In the genomic region with DNA sequence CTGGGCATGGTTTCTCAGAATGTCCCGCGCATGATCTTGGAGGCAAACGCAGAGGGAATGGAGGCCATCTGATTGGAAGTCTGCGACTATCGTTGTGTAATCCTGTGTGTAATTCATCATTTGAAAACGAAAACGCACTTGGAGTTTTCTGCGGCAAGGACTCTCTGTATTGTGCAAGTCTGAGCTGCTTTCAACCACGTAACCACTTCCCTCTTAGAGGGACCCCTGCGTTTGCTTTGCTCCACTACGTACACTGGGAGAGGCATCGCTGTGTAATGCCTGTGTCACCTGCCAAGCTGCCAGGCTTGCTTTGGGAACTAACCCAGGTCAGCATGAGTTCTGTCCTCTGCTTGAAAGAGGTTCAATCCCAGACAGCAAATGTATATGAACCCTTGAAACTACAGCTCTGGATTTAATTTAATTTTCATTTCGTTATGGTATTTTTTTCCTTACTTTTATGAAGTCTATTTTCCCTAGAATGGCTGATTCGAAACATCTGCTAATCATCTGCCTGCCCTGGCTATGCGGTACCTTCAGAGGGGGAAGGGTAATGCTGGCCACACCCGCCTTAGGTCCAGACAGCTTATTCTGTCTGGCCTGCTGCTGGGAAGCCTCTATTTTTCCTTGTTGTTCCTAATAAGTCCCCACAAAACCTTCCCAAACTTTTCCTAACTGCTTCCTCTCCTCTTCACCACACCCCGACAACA, we compare ENCODE assay signal across 7 mouse cellular contexts.
A peak's percentile ranks its signal among the peaks of the same experiment; 100 is the strongest.
DNase-seq lines count a peak whose midpoint lies in the region; ATAC-seq and TF ChIP-seq lines count a peak whose summit lies in the region.

No protein-coding gene starts in this region.

- no peak for TF ChIP-seq CTCF in bone marrow macrophage, adult 2 months (IDR thresholded peaks at IDR 0.05; ENCODE audit: low read depth, low read length)

- peak; percentile 2 for DNase-seq in midbrain, embryonic 14.5 days
- no peak for DNase-seq in midbrain, embryonic 10.5 days (ENCODE audit: low spot score)
- peak; percentile 5 for DNase-seq in hindlimb bud, embryonic 11.5 days (ENCODE audit: extremely low spot score, low read depth, low spot score)
- peak; percentile 65 for DNase-seq in lung, postnatal 25 days (ENCODE audit: low spot score)
- DNase-seq in urinary bladder, adult 2 months (ENCODE audit: low spot score) = no peak

- H3K4me3 ChIP-seq in midbrain, embryonic 14.5 days (replicated peaks; ENCODE audit: low read depth, low read length) = no peak overlapping the region
- H3K4me3 ChIP-seq in midbrain, embryonic 10.5 days = no peak overlapping the region
- H3K4me3 ChIP-seq in bone marrow macrophage, adult 2 months (ENCODE audit: insufficient read depth, low read length) = peak overlapping the region; percentile 25

- H3K4me2 ChIP-seq in midbrain, embryonic 14.5 days (ENCODE audit: low read length) = no peak overlapping the region

- H3K27ac ChIP-seq in midbrain, embryonic 14.5 days (replicated peaks; ENCODE audit: low read depth, low read length) = no peak overlapping the region
- H3K27ac ChIP-seq in midbrain, embryonic 10.5 days (replicated peaks) = no peak overlapping the region
- H3K27ac ChIP-seq in bone marrow macrophage, adult 2 months (ENCODE audit: insufficient read depth, low read depth, low read length) = peak overlapping the region; percentile 1

- TF ChIP-seq POLR2A in bone marrow macrophage, adult 2 months (IDR thresholded peaks at IDR 0.05; ENCODE audit: borderline replicate concordance, low read depth, low read length) = no peak

- no peak overlapping the region for H3K9ac ChIP-seq in midbrain, embryonic 14.5 days (replicated peaks; ENCODE audit: low read length)

- no peaks in the 10 kb centered on the region for H3K36me3 ChIP-seq in midbrain, embryonic 14.5 days (ENCODE audit: control insufficient read depth, insufficient read depth, low read length)
- H3K36me3 ChIP-seq in midbrain, embryonic 10.5 days = no peaks in the 10 kb centered on the region

- no peak; the same call in 1 of the 2 replicates for ATAC-seq in midbrain, embryonic 14.5 days (ENCODE audit: low FRiP score, low TSS enrichment)
- no peak for ATAC-seq in erythroid progenitor cell, adult 5-6 weeks (replicated peaks; ENCODE audit: low FRiP score, poor library complexity, severe bottlenecking)

- 73% methylated on average over 17 of the region's 17 CpGs for WGBS in midbrain, embryonic 14.5 days
- WGBS in midbrain, embryonic 10.5 days = 80% methylated on average over 17 of the region's 17 CpGs

- H3K4me1 ChIP-seq in midbrain, embryonic 14.5 days (ENCODE audit: control insufficient read depth, insufficient read depth, low read length) = no peaks in the 10 kb centered on the region
- H3K4me1 ChIP-seq in midbrain, embryonic 10.5 days = no peaks in the 10 kb centered on the region
- peaks cover 8% of the 10 kb centered on the region for H3K4me1 ChIP-seq in bone marrow macrophage, adult 2 months (ENCODE audit: control insufficient read depth, insufficient read depth, low read length)

- H3K9me3 ChIP-seq in midbrain, embryonic 14.5 days (ENCODE audit: control insufficient read depth, low read length) = no peaks in the 10 kb centered on the region
- no peaks in the 10 kb centered on the region for H3K9me3 ChIP-seq in midbrain, embryonic 10.5 days (replicated peaks)

- H3K27me3 ChIP-seq in midbrain, embryonic 14.5 days (ENCODE audit: control insufficient read depth, insufficient read depth, low read length) = no peaks in the 10 kb centered on the region
- H3K27me3 ChIP-seq in midbrain, embryonic 10.5 days (ENCODE audit: low read depth, poor library complexity, severe bottlenecking) = no peaks in the 10 kb centered on the region

Comparison
In these comparisons a context has a peak if more than half of its experiments do, and no peak if none do; other contexts are left out.
1. DNase-seq: peak in midbrain, embryonic 14.5 days (single experiment), hindlimb bud, embryonic 11.5 days (single experiment) and lung, postnatal 25 days (single experiment); none in midbrain, embryonic 10.5 days (single experiment) and urinary bladder, adult 2 months (single experiment).